Mouse (Mus musculus): ENCODE data around the gene Olfr1238.

The Olfr1238 gene

GRCm38 (mm10) chr2:89409576-89409975 lies at the start of gene Olfr1238:
Gene Olfr1238, minus strand, starts transcription at chr2:89409676.
- DNase-seq: no peak

GRCm38 (mm10) chr2:89442900-89443299 lies 33.4 kb upstream of the Olfr1238 start, which contains the start of gene Olfr1240:
Gene Olfr1240, minus strand, starts transcription at chr2:89443000.
- DNase-seq: no peak

GRCm38 (mm10) chr2:89420307-89420706 lies 10.8 kb upstream of the Olfr1238 start, which contains the start of gene Olfr1239:
Gene Olfr1239, minus strand, starts transcription at chr2:89420407.
- no peak for DNase-seq

GRCm38 (mm10) chr2:89414557-89414956 lies 5.1 kb upstream of the Olfr1238 start:
- DNase-seq: no peak

GRCm38 (mm10) chr2:89400882-89401281 lies 8.6 kb downstream of the Olfr1238 start:
- no peak for DNase-seq

- DNase-seq: no peak
Measured at GRCm38 (mm10) chr2:89364765-89365164, 44.7 kb downstream of the Olfr1238 start, which contains the start of gene Olfr1234. Gene Olfr1234, minus strand, starts transcription at chr2:89364865.

All from thymus, postnatal 4 days (tissue).